Mouse (Mus musculus) embryonic facial prominence, embryonic 15.5 days (tissue): Measurements from ENCODE around the gene Syngr3. TPM values are rescaled to one million over a fixed set of nuclear protein-coding genes. Genes with fewer than 3 reads are reported as not detected.

Experiments used
- polyA plus RNA-seq: library from polyadenylated mRNA; unstranded; fragments of >200 nt; fragmentation: Nextera tagmentation; extraction: Ambion mirVana; gene quantifications from 2 replicates; pipeline ENCODE4 v1.2.1, GENCODE M21; 2015

The Syngr3 gene
- polyA plus RNA-seq, 1 experiment from 2014 or later = 2.9 TPM

Other genes starting within 250 kb of the Syngr3 start
- 13.0 and 17.2 TPM in 2 replicates for gene Dnase1l2, start 246.8 kb downstream of the Syngr3 start, polyA plus RNA-seq
- gene E4f1, start 219.6 kb downstream of the Syngr3 start, polyA plus RNA-seq = 37.0 and 39.8 TPM in 2 replicates
- 48.9 and 50.6 TPM in 2 replicates for gene Pgp, start 219.6 kb downstream of the Syngr3 start, polyA plus RNA-seq
- gene Bricd5, start 216.1 kb downstream of the Syngr3 start, polyA plus RNA-seq = 0.43 and 0.44 TPM in 2 replicates
- 27.2 and 28.8 TPM in 2 replicates for gene Mlst8, start 210.9 kb downstream of the Syngr3 start, polyA plus RNA-seq
- 2.5 and 4.0 TPM in 2 replicates for gene Caskin1, start 201.4 kb downstream of the Syngr3 start, polyA plus RNA-seq
- gene Traf7, start 162.0 kb downstream of the Syngr3 start, polyA plus RNA-seq = 92.8 and 95.7 TPM in 2 replicates
- 3.7 and 4.3 TPM in 2 replicates for gene Rab26, start 155.7 kb downstream of the Syngr3 start, polyA plus RNA-seq
- 32.6 and 36.7 TPM in 2 replicates for gene Pkd1, start 140.1 kb downstream of the Syngr3 start, polyA plus RNA-seq
- 57.8 and 64.4 TPM in 2 replicates for gene Tsc2, start 57.3 kb downstream of the Syngr3 start, polyA plus RNA-seq
- gene Nthl1, start 57.3 kb downstream of the Syngr3 start, polyA plus RNA-seq = 22.2 and 25.3 TPM in 2 replicates
- gene Slc9a3r2, start 39.6 kb downstream of the Syngr3 start, polyA plus RNA-seq = 64.4 and 65.9 TPM in 2 replicates
- gene Npw, start 31.5 kb downstream of the Syngr3 start, polyA plus RNA-seq = 0.36 and 0.56 TPM in 2 replicates
- gene Zfp598, start 20.3 kb downstream of the Syngr3 start, polyA plus RNA-seq = 23.8 and 26.8 TPM in 2 replicates
- 33.1 and 35.2 TPM in 2 replicates for gene Gfer, start 6.2 kb upstream of the Syngr3 start, polyA plus RNA-seq
- 3.8 and 5.8 TPM in 2 replicates for gene Noxo1, start 6.3 kb upstream of the Syngr3 start, polyA plus RNA-seq
- 61.3 and 63.4 TPM in 2 replicates for gene Tbl3, start 17.7 kb upstream of the Syngr3 start, polyA plus RNA-seq
- 0.16 and 0.24 TPM in 2 replicates for gene Rnf151, start 28.1 kb upstream of the Syngr3 start, polyA plus RNA-seq
- 1,508 and 1,594 TPM in 2 replicates for gene Rps2, start 28.2 kb upstream of the Syngr3 start, polyA plus RNA-seq
- gene Ndufb10, start 34.5 kb upstream of the Syngr3 start, polyA plus RNA-seq = 223 and 227 TPM in 2 replicates
- gene Rpl3l, start 37.9 kb upstream of the Syngr3 start, polyA plus RNA-seq = not detected in 2 replicates
- gene Msrb1, start 46.7 kb upstream of the Syngr3 start, polyA plus RNA-seq = 26.6 and 27.9 TPM in 2 replicates
- gene Hs3st6, start 63.0 kb upstream of the Syngr3 start, polyA plus RNA-seq = 26.4 and 30.4 TPM in 2 replicates
- gene Meiob, start 114.3 kb upstream of the Syngr3 start, polyA plus RNA-seq = 0.09 and 0.16 TPM in 2 replicates
- gene Hagh, start 150.2 kb upstream of the Syngr3 start, polyA plus RNA-seq = 47.0 and 47.3 TPM in 2 replicates
- 19.1 and 19.8 TPM in 2 replicates for gene Fahd1, start 160.4 kb upstream of the Syngr3 start, polyA plus RNA-seq
- gene Igfals, start 176.0 kb upstream of the Syngr3 start, polyA plus RNA-seq = 0.43 and 1.1 TPM in 2 replicates
- gene Nubp2, start 196.4 kb upstream of the Syngr3 start, polyA plus RNA-seq = 48.9 and 49.6 TPM in 2 replicates
- 43.5 and 45.3 TPM in 2 replicates for gene Spsb3, start 196.7 kb upstream of the Syngr3 start, polyA plus RNA-seq
- 28.5 and 32.6 TPM in 2 replicates for gene Eme2, start 205.1 kb upstream of the Syngr3 start, polyA plus RNA-seq
- 86.8 and 92.3 TPM in 2 replicates for gene Mrps34, start 205.2 kb upstream of the Syngr3 start, polyA plus RNA-seq
- gene Nme3, start 206.5 kb upstream of the Syngr3 start, polyA plus RNA-seq = 48.2 and 52.0 TPM in 2 replicates
- 36.4 and 38.3 TPM in 2 replicates for gene Mapk8ip3, start 247.0 kb upstream of the Syngr3 start, polyA plus RNA-seq